Mouse (Mus musculus) midbrain, embryonic 11.5 days (tissue): Measurements from ENCODE around the gene Stard7. TPM values are rescaled to one million over a fixed set of nuclear protein-coding genes. Genes with fewer than 3 reads are reported as not detected.

Source experiments
- ATAC-seq: fragments of 200-750 bp; cut with Nextera tagmentation; 2 replicates; pipeline ENCODE4 v1.8.0; 2017; ENCODE audit warnings: moderate TSS enrichment, moderate library complexity; ENCODE audit not compliant: low FRiP score
- DNase-seq: peaks from one replicate; pipeline ENCODE4 v3.0.0; 2015; ENCODE audit warnings: low spot score; ENCODE audit errors: missing footprints
- H3K27ac ChIP-seq: fragments of 300-500 bp; sonication (generic); 2 replicates; pipeline ENCODE4 v1.5.1; 2014; ENCODE audit warnings: low read depth, low read length
- H3K27me3 ChIP-seq: fragments of 300-500 bp; sonication (generic); 2 replicates; pipeline ENCODE4 v1.6.1; 2014; ENCODE audit warnings: mild to moderate bottlenecking, low read length, moderate library complexity, mixed read lengths; ENCODE audit not compliant: control insufficient read depth, insufficient read depth
- H3K36me3 ChIP-seq: fragments of 300-500 bp; sonication (generic); 2 replicates; pipeline ENCODE4 v1.6.1; 2014; ENCODE audit warnings: mild to moderate bottlenecking, low read length, moderate library complexity, mixed read lengths; ENCODE audit not compliant: control insufficient read depth, insufficient read depth
- H3K4me1 ChIP-seq: fragments of 300-500 bp; sonication (generic); 2 replicates; pipeline ENCODE4 v1.6.1; 2014; ENCODE audit warnings: low read length; ENCODE audit not compliant: control insufficient read depth, insufficient read depth
- H3K4me2 ChIP-seq: fragments of 300-500 bp; sonication (generic); 2 replicates; pipeline ENCODE4 v1.6.1; 2014; ENCODE audit warnings: mild to moderate bottlenecking, moderate library complexity
- H3K4me3 ChIP-seq: fragments of 300-500 bp; sonication (generic); 2 replicates; pipeline ENCODE4 v1.5.1; 2014; ENCODE audit warnings: low read depth, low read length
- H3K9ac ChIP-seq: fragments of 300-500 bp; sonication (generic); 2 replicates; pipeline ENCODE4 v1.6.1; 2014; ENCODE audit warnings: low read length
- H3K9me3 ChIP-seq: fragments of 300-500 bp; sonication (generic); 2 replicates; pipeline ENCODE4 v1.6.1; 2016; ENCODE audit warnings: low read length; ENCODE audit not compliant: control insufficient read depth
- WGBS: fragments of 180-500 bp; shearing (Covaris S2); extraction: QIAGEN DNeasy Blood & Tissue Kit; methylation state at CpG from one replicate; pipeline ENCODE4 v1.1.7; 2014; 5-methylcytosine and 5-hydroxymethylcytosine counted together
- polyA plus RNA-seq: library from polyadenylated mRNA; unstranded; fragments of >200 nt; fragmentation: Nextera tagmentation; extraction: Ambion mirVana; gene quantifications from 2 replicates; pipeline ENCODE4 v1.2.1, GENCODE M21; 2014

Stard7 gene
- polyA plus RNA-seq, 1 experiment from 2014 or later: 86.4 TPM

- Histone ChIP-seq H3K9me3 (no peaks in the 10 kb centered on the region), H3K4me1 (peaks cover 12% of the 10 kb centered on the region), H3K36me3 (peaks cover 2% of the 10 kb centered on the region), H3K4me3 (no peak overlapping the region), H3K4me2 (no peak overlapping the region), H3K27ac (no peak overlapping the region), H3K9ac (no peak overlapping the region), H3K27me3 (no peaks in the 10 kb centered on the region)
- ATAC-seq: no peak
- no peak for DNase-seq
- 71% methylated on average over 3 of the region's 3 CpGs for WGBS
These were observed 18.0 kb upstream of the Stard7 start for GRCm38 (mm10) chr2:127251880-127252527.

GRCm38 (mm10) chr2:127252787-127253186 lies 17.2 kb upstream of the Stard7 start:
- Histone ChIP-seq H3K27ac (no peak overlapping the region), H3K27me3 (no peaks in the 10 kb centered on the region), H3K4me1 (peaks cover 9% of the 10 kb centered on the region), H3K9me3 (no peaks in the 10 kb centered on the region), H3K4me3 (no peak overlapping the region), H3K9ac (no peak overlapping the region), H3K36me3 (peaks cover 4% of the 10 kb centered on the region), H3K4me2 (no peak overlapping the region)
- DNase-seq (no peak), ATAC-seq (no peak)
- WGBS: 90% methylated on average over 5 of the region's 5 CpGs

GRCm38 (mm10) chr2:127254604-127255134 lies 15.3 kb upstream of the Stard7 start:
- peaks cover 6% of the 10 kb centered on the region for H3K36me3 ChIP-seq
- no peaks in the 10 kb centered on the region for H3K27me3 ChIP-seq
- H3K9ac ChIP-seq: no peak overlapping the region
- no peak overlapping the region for H3K4me3 ChIP-seq
- no peaks in the 10 kb centered on the region for H3K4me1 ChIP-seq
- DNase-seq (no peak), ATAC-seq (no peak)
- no peaks in the 10 kb centered on the region for H3K9me3 ChIP-seq
- WGBS: 89% methylated on average over 3 of the region's 3 CpGs
- no peak overlapping the region for H3K27ac ChIP-seq
- no peak overlapping the region for H3K4me2 ChIP-seq

GRCm38 (mm10) chr2:127255294-127255693 lies 14.7 kb upstream of the Stard7 start:
- H3K9me3 ChIP-seq: no peaks in the 10 kb centered on the region
- no peak overlapping the region for H3K27ac ChIP-seq
- 91% methylated on average over 6 of the region's 6 CpGs for WGBS
- DNase-seq: no peak
- no peak for ATAC-seq
- peaks cover 6% of the 10 kb centered on the region for H3K36me3 ChIP-seq
- H3K27me3 ChIP-seq: no peaks in the 10 kb centered on the region
- H3K4me1 ChIP-seq: no peaks in the 10 kb centered on the region
- no peak overlapping the region for H3K4me3 ChIP-seq
- no peak overlapping the region for H3K9ac ChIP-seq
- H3K4me2 ChIP-seq: no peak overlapping the region

GRCm38 (mm10) chr2:127259340-127259739 lies 10.7 kb upstream of the Stard7 start:
- DNase-seq (no peak), ATAC-seq (no peak)
- Histone ChIP-seq H3K27ac (no peak overlapping the region), H3K9me3 (no peaks in the 10 kb centered on the region), H3K9ac (no peak overlapping the region), H3K4me1 (no peaks in the 10 kb centered on the region), H3K4me3 (no peak overlapping the region), H3K27me3 (no peaks in the 10 kb centered on the region), H3K36me3 (peaks cover 6% of the 10 kb centered on the region), H3K4me2 (no peak overlapping the region)
- WGBS: 92% methylated on average over 5 of the region's 5 CpGs

GRCm38 (mm10) chr2:127262480-127262879 lies 7.5 kb upstream of the Stard7 start:
- DNase-seq (no peak), ATAC-seq (no peak)
- H3K36me3 ChIP-seq: peaks cover 2% of the 10 kb centered on the region; the same call in 1 of the 2 replicates
- H3K27ac ChIP-seq: no peak overlapping the region
- no peaks in the 10 kb centered on the region for H3K27me3 ChIP-seq
- no peak overlapping the region for H3K4me2 ChIP-seq
- H3K9ac ChIP-seq: no peak overlapping the region
- H3K4me3 ChIP-seq: no peak overlapping the region
- H3K4me1 ChIP-seq: no peaks in the 10 kb centered on the region
- H3K9me3 ChIP-seq: no peaks in the 10 kb centered on the region

- Histone ChIP-seq H3K9ac (no peak overlapping the region), H3K27ac (no peak overlapping the region), H3K36me3 (no peaks in the 10 kb centered on the region), H3K4me2 (no peak overlapping the region), H3K9me3 (no peaks in the 10 kb centered on the region), H3K4me3 (no peak overlapping the region), H3K4me1 (peaks cover 4% of the 10 kb centered on the region; the same call in 1 of the 2 replicates), H3K27me3 (no peaks in the 10 kb centered on the region)
- WGBS: 44% methylated on average over 4 of the region's 4 CpGs
- ATAC-seq (no peak), DNase-seq (no peak)
These were observed 2.2 kb upstream of the Stard7 start for GRCm38 (mm10) chr2:127267854-127268253.

- DNase-seq (peak; percentile 97), ATAC-seq (peak; percentile 95)
- no peaks in the 10 kb centered on the region for H3K27me3 ChIP-seq
- H3K4me2 ChIP-seq: peak overlapping the region; percentile 84
- peak overlapping the region; percentile 94 for H3K4me3 ChIP-seq
- under 1% methylated on average over 66 of the region's 75 CpGs for WGBS
- H3K36me3 ChIP-seq: no peaks in the 10 kb centered on the region
- peak overlapping the region; percentile 93 for H3K27ac ChIP-seq
- peaks cover 6% of the 10 kb centered on the region; the same call in 1 of the 2 replicates for H3K4me1 ChIP-seq
- peak overlapping the region; percentile 89 for H3K9ac ChIP-seq
- no peaks in the 10 kb centered on the region for H3K9me3 ChIP-seq
These were observed 453 bp downstream of the Stard7 start for GRCm38 (mm10) chr2:127270300-127271041.

- Histone ChIP-seq H3K4me3 (peak overlapping the region; percentile 94), H3K27ac (peak overlapping the region; percentile 93), H3K9ac (peak overlapping the region; percentile 89), H3K36me3 (no peaks in the 10 kb centered on the region), H3K27me3 (no peaks in the 10 kb centered on the region), H3K4me1 (peaks cover 6% of the 10 kb centered on the region; the same call in 1 of the 2 replicates), H3K9me3 (no peaks in the 10 kb centered on the region), H3K4me2 (peak overlapping the region; percentile 84)
- 16% methylated on average over 8 of the region's 8 CpGs for WGBS
- ATAC-seq (no peak), DNase-seq (no peak)
These were observed 1.1 kb downstream of the Stard7 start for GRCm38 (mm10) chr2:127271042-127271515.
